Mouse (Mus musculus): ENCODE data around the gene Abat.

Abat gene

DNA sequence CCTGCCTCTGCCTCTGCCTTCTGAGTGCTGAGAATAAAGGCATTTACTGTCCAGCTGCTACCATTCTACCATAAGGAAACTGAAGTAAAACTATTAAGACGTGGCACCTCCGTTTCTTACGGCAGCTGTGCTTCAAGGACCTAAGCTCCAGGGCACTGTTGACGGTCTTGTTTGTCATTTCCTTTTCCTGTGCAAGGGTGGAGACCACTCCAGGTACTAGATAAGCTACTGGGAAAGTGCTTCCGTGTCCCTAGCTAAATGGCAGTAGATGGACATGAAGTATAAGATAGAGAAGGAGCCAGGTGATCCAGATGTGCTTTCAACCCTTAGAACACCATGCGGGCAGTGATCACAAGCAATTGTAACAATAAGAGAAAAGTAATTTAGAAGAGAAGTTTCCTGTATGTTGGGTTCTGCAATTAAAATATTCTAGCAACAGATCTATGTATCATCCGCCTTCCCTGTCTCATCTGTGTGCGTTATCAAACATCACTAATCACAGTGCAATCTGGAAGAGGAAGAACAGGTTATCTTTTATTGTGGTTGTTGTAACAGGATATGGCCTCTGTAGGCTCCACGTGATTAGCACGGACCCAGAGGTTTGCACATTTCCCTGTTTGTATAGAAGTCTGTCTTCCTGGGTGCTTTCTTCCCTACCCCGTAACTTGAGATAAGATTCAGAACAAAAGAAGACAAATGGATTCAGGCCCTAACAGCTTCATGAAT, 126.4 kb downstream of the Abat start:
- no peak for DNase-seq

DNA sequence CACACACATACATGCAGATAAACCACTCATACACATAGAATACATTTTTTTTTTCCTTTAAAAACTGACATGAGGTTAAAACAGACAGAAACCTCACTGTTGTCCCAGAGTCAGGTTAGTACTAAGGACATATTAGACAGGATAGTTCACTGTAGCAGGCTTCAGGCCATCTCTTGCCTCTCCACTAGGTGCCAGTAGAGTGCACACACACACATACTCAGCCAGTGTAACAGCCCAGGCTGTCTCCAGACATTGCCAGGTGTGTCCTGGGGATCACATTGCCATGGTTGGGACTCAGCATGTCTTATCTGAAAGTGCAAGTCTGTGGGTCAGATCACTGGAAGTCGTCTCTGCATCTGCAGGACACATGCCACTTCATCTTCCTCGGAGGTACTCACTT, 130.6 kb downstream of the Abat start:
- DNase-seq = no peak

DNA sequence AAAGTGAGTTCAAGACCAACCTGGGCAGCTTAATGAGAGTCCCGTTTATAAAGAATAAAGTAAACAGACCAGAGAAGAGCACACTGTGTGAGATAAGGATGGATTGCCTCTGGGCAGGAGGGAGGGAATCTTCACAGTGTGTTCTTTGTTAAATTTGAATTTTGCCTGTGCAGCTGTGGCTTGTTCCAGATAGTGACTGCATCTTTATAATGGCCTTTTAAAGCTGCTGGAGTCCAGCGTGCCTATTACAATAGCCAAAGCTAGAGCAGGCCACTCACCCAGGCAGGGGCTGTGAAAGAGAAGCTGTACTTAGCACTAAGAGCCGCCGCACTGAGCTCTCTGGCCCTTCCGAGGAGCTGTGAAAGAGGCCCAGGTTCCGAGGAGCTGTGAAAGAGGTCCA, 132.3 kb downstream of the Abat start:
- DNase-seq = no peak

DNA sequence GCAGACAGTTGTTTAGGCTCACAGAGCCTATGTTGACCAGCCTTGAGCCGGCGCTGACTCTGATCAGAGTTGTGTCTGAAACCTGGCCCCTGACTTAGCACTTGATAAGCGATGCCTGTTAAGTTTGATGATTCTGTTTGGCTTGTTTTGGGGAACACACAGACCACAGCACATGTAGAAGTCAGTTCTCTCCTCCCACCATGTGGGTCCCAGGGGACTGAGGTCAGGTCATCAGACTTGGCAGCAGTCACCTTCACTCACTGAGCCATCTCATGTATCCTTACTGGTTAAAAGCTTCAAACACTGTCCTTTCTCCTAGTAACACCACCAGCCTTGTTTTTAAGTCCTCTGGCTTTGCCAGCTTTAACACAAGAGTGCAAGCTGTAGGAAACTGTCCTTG, 136.8 kb downstream of the Abat start:
- no peak for DNase-seq

DNA sequence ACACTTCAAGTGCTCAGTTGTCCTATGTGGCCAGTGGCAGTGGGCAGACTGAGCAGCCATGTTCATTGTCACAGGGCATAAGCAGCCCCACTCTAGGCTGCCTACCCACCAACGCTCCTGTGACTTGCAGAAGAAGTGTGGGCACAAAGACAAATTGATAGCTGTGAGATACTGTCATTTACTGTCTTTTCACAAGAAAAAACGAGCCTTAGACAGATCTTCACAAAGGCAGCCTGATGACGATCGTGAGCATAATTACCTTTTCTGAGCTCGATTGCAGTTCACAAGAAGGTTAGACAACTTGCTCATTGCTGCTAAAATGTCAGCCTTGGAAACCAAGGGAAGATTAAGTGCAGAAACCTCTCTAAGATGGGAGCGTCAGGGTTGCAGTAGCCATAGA, 141.9 kb downstream of the Abat start:
- DNase-seq = no peak

DNA sequence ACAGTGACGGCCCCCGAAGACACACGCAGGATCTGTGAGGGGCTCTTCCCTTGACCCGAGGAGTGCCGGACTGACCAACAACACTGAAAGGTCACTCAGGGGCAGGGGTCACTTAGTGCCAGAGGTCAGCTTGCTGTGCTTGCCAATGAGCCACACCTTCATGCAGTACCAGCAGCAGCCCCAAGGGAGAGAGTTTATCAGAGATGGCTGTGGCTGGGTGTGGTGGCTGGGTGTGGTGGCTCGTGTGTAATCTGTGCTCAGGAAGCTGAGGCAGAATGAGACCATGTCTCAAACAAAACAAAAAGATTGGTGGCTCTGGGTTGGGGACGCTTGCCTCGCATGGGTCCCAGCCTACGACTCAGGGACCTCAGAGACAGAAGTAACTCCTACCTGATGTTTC, 142.4 kb downstream of the Abat start:
- no peak for DNase-seq

DNA sequence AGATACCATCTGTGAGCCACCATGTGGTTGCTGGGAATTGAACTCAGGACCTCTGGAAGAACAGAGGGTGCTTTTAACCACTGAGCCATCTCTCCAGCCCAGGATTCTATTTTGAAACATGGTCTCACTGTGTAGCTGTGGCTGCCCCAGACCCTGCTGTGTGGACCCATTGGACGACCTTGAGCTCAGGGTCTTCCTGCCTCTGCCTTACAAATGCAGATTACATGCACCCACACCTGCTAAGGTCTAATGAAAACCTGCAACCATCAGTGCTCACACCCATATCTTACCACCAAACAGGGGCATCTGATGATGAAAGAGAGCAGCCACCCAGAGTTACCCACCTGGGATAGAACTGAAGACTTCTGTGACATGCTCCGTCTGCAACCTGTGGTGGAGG, 143.0 kb downstream of the Abat start:
- DNase-seq = no peak

DNA sequence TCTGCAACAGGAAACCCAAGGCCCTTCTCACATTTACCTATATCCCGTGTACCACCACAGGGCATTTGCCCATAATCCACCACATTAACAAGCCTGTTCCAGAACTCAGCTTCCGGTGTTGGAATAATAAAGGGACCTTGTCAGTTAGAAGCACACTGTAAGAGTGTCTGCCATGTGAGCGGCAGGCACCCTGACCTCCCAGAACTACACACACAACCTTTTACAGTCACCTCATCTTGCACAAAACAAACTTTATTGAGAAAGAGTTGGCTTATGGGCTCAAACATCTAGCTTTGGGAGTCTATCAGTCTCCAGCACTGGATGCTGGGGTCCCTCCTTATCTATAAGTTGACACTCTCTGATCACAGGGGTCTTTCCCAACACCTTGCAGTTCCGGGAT, 145.1 kb downstream of the Abat start:
- DNase-seq = no peak

DNA sequence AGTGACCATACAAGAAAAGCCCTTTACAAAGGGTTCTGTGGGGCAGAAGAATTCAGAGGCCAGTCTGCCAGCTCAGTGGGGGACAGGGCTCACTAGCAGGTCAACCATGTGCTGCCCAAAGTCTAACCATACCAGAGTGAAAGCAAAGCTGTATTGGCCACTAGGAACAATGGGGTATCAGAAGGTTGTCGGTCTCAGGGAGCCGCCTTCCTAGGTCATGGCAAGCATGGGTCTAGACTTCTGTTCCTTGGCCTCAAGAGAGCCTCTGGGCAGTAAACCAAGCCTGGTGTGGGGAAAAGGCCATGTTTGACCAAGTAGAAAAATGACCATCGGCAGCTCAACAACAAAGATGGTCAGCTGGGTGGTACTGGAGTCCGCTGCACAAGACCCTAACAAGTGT, 145.5 kb downstream of the Abat start:
- DNase-seq = no peak

DNA sequence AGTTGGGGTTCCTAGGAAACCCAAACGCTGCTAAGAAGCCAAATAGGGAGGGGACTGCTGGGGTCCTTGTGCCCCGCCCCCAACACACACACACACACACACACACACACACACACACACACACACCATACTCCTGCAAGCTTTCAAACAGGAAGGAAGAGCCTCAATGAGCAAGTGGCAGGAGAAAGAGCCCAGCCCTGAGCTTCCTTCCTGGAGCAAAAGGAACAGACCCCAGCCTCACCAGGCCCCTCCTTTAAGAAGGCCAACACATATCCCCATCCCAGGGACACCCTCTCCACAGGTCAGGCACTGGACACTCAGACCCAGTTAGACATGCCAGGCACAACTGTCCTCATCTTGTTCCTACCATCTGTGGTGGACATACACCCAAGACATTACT, 149.8 kb downstream of the Abat start:
- no peak for DNase-seq

DNA sequence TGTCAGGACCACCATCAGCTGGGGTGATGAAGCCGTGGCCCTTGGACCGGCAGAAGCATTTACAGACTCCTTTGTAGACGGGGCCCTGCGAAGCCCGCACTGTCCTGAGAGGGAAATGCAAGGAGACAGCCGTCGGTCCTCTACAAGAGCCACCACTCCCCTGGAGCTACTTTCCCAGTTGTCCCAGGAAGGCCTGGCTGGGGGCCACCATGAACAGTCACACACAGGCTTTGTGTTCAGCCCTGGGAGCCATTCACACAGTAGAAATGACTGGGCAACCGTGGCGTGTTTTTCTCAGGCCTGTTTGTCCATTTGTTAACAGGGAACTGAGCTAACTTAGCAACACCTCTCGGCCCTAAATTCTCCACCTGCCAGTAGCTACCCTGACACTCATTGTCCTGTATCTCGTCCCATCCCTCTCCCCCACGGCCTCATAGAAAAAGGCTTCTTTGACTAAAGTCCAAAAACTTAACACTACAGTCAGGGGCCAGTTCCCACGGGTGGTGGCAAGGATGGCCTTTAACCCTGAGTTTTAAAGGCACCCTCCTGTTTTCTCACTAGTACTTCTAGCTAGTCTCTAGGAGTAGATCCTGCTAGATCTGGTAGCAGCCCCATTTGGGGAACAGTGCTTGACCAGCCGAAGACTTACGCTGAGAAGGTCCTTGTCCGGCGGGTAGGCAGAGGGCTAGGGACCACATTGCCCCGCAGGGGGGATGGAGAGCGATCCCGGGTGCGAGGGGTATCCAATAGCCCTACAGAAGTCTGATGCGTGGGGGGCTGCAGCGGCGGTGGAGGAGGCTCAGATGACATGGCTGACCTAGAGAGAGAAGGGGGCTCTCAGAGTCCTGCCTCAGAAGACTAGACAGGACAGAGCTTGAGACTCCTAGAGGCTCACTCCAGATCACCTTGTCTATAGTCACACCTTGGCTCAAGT, 150.6 kb downstream of the Abat start:
- no peak for DNase-seq

DNA sequence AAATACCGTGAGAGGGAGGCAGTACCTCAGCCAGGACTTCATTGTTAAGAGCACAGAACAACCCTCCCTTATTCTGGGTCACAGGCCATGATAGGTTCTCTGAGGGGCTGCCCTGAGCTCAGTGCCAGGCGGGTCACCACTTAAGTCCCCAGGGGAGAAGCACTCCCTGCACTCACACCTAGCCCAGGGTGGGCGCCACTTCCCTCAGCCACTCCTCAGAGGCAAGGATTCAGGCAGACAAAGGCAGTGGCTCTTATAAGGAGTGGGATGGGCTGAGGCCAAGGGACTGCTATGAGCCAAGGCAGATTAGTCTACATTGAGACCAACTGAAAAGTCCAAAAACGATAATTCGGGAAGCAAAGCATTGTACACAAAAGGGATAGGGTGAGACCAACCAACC, 152.1 kb downstream of the Abat start:
- DNase-seq = no peak

DNA sequence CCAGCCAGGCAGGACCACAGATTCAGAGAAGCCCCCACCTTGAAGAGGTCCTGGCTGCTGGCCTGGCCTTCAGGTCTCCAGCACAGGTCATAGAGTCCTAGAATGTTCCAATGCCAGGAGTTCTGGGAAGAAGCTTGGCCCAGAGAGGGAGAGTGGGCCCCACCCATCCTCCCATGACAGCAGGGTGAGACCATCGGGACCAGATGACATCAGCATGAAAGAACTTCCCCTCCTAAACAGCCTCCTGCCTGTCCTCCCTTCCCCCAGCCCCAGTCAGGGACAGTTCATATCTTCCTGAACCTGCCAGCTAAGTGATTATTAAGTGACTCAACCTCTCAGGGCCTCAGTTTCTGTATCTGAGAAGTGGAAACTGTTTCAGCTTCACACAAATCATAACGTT, 153.2 kb downstream of the Abat start:
- DNase-seq = no peak

DNA sequence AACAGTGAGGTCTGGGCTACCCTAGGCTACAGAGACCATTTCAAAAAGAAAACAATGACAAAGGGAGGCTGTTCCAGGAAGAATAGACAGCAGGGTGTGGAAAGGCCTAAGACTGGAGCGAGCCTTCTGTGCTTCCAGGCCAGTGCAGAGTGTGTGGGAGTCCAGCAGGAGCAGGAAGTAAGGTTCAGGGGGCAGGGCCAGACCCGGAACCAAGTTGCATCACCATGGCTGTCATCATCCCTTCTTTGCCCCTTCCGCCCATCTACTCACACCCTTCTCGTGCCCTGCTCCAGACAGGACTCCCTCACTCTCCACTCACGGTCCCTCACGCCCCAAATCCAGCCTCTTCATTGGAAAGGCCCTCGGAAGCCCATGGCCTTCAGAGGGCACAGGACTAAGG, 154.0 kb downstream of the Abat start:
- no peak for DNase-seq

DNA sequence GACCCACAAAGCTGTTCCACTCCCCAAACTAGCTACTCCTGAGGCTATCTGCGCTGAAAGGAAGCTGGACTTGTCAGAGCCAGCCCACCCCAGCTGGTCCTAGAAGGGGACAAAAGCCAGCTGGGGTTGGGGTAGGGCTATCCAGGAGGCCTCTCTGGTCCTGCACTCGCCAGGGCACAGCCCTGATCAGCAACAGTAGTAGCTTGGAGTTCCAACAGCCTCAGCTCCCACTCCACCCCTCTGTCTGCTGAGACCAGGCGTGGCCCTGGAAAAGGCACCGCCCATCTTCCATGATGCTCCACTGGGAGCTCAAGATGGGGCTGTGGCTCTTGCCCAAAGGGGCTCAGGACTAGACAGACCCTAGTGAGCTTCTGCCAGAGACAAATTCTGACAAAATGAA, 154.6 kb downstream of the Abat start:
- no peak for DNase-seq

DNA sequence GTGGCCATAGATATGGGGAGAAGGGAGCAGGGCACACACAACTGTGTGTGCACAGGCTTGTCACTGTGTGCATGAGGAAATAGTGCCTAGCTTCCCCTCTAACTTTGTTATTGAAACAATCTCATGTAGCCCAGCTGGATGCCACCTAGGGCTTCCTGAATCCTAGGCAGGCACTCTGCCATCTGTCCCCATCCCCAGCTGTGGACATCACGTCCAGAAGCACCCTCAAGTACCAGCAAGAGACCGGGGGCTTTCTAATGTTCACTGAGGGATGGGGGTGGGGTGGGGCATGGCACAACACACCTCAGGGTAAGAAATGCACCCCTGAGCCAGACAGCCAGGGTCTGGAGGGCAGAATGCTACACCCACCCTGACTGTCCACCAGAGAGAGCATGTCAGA, 155.2 kb downstream of the Abat start:
- DNase-seq = no peak

DNA sequence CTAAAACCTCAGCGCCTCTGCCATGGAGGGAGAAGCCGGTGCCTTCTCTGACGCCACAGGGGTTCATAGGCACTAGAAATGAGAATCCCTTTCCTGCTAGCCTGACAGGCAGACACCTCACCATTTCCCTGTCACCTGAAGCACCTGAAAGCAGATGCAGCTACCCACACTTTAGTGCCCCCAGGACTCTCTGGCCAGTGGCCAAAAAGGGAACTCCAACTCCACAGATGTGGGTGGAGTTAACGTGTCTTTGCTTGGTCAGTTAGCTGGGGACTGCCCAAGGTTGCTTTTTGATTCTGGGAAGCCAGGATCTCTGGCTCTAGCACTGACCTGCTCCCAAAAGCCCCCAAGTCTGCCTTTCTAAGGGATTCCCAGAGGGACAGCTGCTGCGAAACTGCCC, 156.2 kb downstream of the Abat start:
- DNase-seq = no peak

DNA sequence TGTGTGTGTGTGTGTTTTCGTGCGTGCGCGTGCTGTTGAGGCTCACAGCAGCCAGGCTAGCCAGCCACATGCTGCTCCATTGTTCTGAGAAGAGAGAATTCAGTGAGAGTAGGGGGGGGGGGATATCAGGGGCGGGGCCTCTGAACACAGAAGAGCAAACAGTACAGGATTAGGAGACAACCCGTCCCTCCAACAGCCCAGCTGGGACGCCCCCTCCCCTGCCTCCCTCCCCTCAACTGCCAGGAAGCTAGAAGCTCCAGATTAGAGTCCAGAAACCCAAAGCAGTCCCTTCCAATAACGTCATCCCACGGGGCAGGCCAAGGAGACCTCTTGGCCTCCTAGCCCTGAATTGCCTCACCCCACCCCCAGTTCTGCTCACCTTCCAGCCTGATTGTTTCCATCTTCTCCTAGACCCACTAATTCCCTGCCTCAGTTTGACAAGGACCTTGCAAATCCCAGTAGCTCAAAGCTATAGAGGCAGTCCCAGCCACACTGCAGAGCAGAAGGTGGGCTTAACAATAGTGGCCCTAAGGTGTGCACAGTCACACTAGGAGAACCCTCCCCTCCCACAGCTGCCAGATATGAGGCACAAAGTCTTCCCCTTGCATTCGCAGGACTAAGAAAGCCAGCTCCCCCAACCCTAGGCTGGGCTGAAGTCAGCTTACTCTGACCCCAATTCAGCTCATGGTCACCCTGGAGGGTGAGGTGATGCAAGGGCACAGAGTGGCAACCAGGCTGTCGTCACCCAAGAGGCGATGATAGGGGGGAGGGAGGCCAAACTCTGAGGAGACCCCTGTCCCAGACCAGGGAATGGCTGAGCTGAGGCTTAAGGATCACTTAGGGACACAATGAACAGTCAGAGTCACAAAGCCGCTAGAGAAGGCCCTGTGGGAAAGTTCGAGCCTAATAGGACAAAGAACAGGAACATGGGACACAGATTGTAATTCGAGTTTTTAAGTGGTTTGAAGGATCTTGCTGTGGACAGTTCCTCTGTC, 157.1 kb downstream of the Abat start:
- no peak for DNase-seq
